ENCODE assay signal across 29 mouse cellular contexts in the genomic region with DNA sequence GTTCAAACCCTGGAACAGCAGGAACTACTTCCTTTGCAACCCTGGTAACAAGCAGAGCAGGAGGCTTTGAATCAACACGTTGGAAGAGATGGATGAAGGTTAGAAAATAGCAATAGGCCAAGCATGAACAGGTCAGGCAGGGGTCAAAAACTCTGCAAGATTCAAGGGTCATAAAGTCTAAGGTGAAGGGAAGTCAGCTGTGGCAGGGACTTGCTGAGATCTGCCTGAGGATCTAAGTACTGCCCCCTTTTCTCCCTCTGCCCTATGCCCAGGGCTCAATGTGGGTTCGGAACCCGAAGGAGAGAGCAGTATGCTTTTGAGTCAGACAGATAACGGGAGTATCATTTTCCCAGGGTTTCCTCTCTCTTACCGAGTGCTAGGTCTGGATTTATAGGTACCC. TPM values are rescaled to one million over a fixed set of nuclear protein-coding genes. Genes with fewer than 3 reads are reported as not detected.
DNase-seq lines count a peak whose midpoint lies in the region; ATAC-seq lines count a peak whose summit lies in the region.
"Had no signal": no experiment of that assay in that cellular context is flagged by ENCODE, and none has a peak within 500 bp of the region (broad histone marks: within the 10 kb centered on the region; RNA-seq: fewer than 3 reads in every experiment).

No protein-coding gene starts in this region.

- no peak overlapping the region for H3K9ac ChIP-seq in midbrain, embryonic 11.5 days (ENCODE audit: low read length)
- no peak overlapping the region for H3K9ac ChIP-seq in midbrain, embryonic 16.5 days (ENCODE audit: low read depth, low read length)
- H3K9ac ChIP-seq in kidney, embryonic 15.5 days, result no peak overlapping the region
- H3K9ac ChIP-seq: embryonic facial prominence, embryonic 15.5 days; forebrain, embryonic 13.5 days; intestine, embryonic 15.5 days; limb, embryonic 13.5 days; lung, embryonic 15.5 days; neural tube, embryonic 12.5 days had no signal

- 79% methylated on average over 5 of the region's 5 CpGs for WGBS in midbrain, embryonic 11.5 days
- 80% methylated on average over 5 of the region's 5 CpGs for WGBS in midbrain, embryonic 16.5 days
- WGBS in kidney, embryonic 15.5 days, result 40% methylated on average over 5 of the region's 5 CpGs

- H3K36me3 ChIP-seq in midbrain, embryonic 11.5 days (ENCODE audit: control insufficient read depth, insufficient read depth, low read length), result no peaks in the 10 kb centered on the region
- no peaks in the 10 kb centered on the region for H3K36me3 ChIP-seq in midbrain, embryonic 16.5 days (ENCODE audit: control insufficient read depth, insufficient read depth, low read length)
- no peaks in the 10 kb centered on the region for H3K36me3 ChIP-seq in kidney, embryonic 15.5 days
- H3K36me3 ChIP-seq: embryonic facial prominence, embryonic 10.5 days; embryonic facial prominence, embryonic 15.5 days; G1E; intestine, embryonic 15.5 days; limb, embryonic 13.5 days; lung, embryonic 15.5 days; midbrain, embryonic 10.5 days; neural tube, embryonic 12.5 days had no signal

- no peak overlapping the region for H3K4me3 ChIP-seq in midbrain, embryonic 11.5 days (ENCODE audit: low read depth, low read length)
- H3K4me3 ChIP-seq in midbrain, embryonic 16.5 days (ENCODE audit: low read depth, low read length), result no peak overlapping the region
- H3K4me3 ChIP-seq in kidney, embryonic 15.5 days (replicated peaks), result no peak overlapping the region
- H3K4me3 ChIP-seq: embryonic facial prominence, embryonic 10.5 days; embryonic facial prominence, embryonic 15.5 days; forebrain, embryonic 13.5 days; intestine, embryonic 15.5 days; left cerebral cortex, adult 2 months; limb, embryonic 13.5 days; lung, embryonic 15.5 days; midbrain, embryonic 10.5 days; myocyte; neural tube, embryonic 12.5 days had no signal

- intact Hi-C loops in left cerebral cortex, postnatal 10 days (cut with DNase I), result no loop called here

- no peaks in the 10 kb centered on the region for H3K27me3 ChIP-seq in midbrain, embryonic 11.5 days (ENCODE audit: control insufficient read depth, insufficient read depth, low read length)
- no peaks in the 10 kb centered on the region for H3K27me3 ChIP-seq in midbrain, embryonic 16.5 days (ENCODE audit: control insufficient read depth, insufficient read depth, low read depth, low read length)
- H3K27me3 ChIP-seq in kidney, embryonic 15.5 days, result no peaks in the 10 kb centered on the region
- H3K27me3 ChIP-seq: embryonic facial prominence, embryonic 15.5 days; forebrain, embryonic 13.5 days; intestine, embryonic 15.5 days; limb, embryonic 13.5 days; lung, embryonic 15.5 days; neural tube, embryonic 12.5 days; Patski had no signal

- H3K4me1 ChIP-seq in midbrain, embryonic 11.5 days (ENCODE audit: control insufficient read depth, insufficient read depth, low read length), result no peaks in the 10 kb centered on the region
- no peaks in the 10 kb centered on the region for H3K4me1 ChIP-seq in midbrain, embryonic 16.5 days (ENCODE audit: control insufficient read depth, insufficient read depth, low read length)
- peaks cover 7% of the 10 kb centered on the region; the same call in 1 of the 2 replicates for H3K4me1 ChIP-seq in kidney, embryonic 15.5 days
- H3K4me1 ChIP-seq: embryonic facial prominence, embryonic 10.5 days; embryonic facial prominence, embryonic 15.5 days; forebrain, embryonic 13.5 days; intestine, embryonic 15.5 days; limb, embryonic 13.5 days; lung, embryonic 15.5 days; midbrain, embryonic 10.5 days; neural tube, embryonic 12.5 days had no signal

- no peak overlapping the region for H3K27ac ChIP-seq in midbrain, embryonic 11.5 days (ENCODE audit: low read depth, low read length)
- no peak overlapping the region for H3K27ac ChIP-seq in midbrain, embryonic 16.5 days (ENCODE audit: low read length)
- H3K27ac ChIP-seq in kidney, embryonic 15.5 days, result peak overlapping the region; percentile 19; the same call in 1 of the 2 replicates
- H3K27ac ChIP-seq: embryonic facial prominence, embryonic 10.5 days; embryonic facial prominence, embryonic 15.5 days; forebrain, embryonic 13.5 days; hindbrain, postnatal 0 days; intestine, embryonic 15.5 days; left cerebral cortex, adult 2 months; limb, embryonic 13.5 days; lung, embryonic 15.5 days; midbrain, embryonic 10.5 days; neural tube, embryonic 12.5 days had no signal

- peak; percentile 31 for DNase-seq in midbrain, embryonic 11.5 days (ENCODE audit: low spot score, missing footprints)
- DNase-seq in kidney, postnatal 25 days, result peak; percentile 36 to 72
- no peak for DNase-seq in spleen, adult 12 weeks (ENCODE audit: low spot score)
- no peak for DNase-seq in layer of hippocampus, adult 9-11 months
- DNase-seq in left cerebral cortex, postnatal 10 days (ENCODE audit: extremely low spot score in 1 of 2, low spot score in 2 of 2), result no peak
- DNase-seq: adrenal gland, postnatal 14 days; cerebellum, adult 18-20 months; cerebellum, postnatal 10 days; gastrocnemius, postnatal 14 days; heart, postnatal 14 days; right cerebral cortex, adult 18-20 months; right cerebral cortex, postnatal 4 days; thymus, postnatal 4 days had no signal

- ATAC-seq in midbrain, embryonic 11.5 days (ENCODE audit: low FRiP score), result no peak
- no peak for ATAC-seq in midbrain, embryonic 16.5 days
- ATAC-seq in kidney, embryonic 15.5 days (replicated peaks; ENCODE audit: low FRiP score), result peak; percentile 66; the same call in 1 of the 2 replicates
- ATAC-seq: forebrain, embryonic 13.5 days; hindbrain, postnatal 0 days; intestine, embryonic 15.5 days; Patski had no signal

- no peak overlapping the region for H3K4me2 ChIP-seq in midbrain, embryonic 11.5 days
- H3K4me2 ChIP-seq in midbrain, embryonic 16.5 days (ENCODE audit: low read length), result no peak overlapping the region
- H3K4me2 ChIP-seq in kidney, embryonic 15.5 days, result no peak overlapping the region
- H3K4me2 ChIP-seq: embryonic facial prominence, embryonic 15.5 days; forebrain, embryonic 13.5 days; intestine, embryonic 15.5 days; limb, embryonic 13.5 days; liver, embryonic 11.5 days; lung, embryonic 15.5 days; neural tube, embryonic 12.5 days had no signal

- H3K9me3 ChIP-seq in midbrain, embryonic 11.5 days (ENCODE audit: control insufficient read depth, low read length), result no peaks in the 10 kb centered on the region; the same call in 1 of the 2 replicates
- no peaks in the 10 kb centered on the region for H3K9me3 ChIP-seq in midbrain, embryonic 16.5 days (replicated peaks; ENCODE audit: control insufficient read depth, low read length, poor library complexity, severe bottlenecking)
- no peaks in the 10 kb centered on the region for H3K9me3 ChIP-seq in kidney, embryonic 15.5 days (replicated peaks)
- H3K9me3 ChIP-seq: embryonic facial prominence, embryonic 15.5 days; forebrain, embryonic 13.5 days; G1E; intestine, embryonic 15.5 days; lung, embryonic 15.5 days had no signal

RNA-seq across cellular contexts. Expression of gene Inpp5f, which starts 9.3 kb away (rescaled TPM):
- 115 and 132 TPM in 2 replicates for polyA plus RNA-seq in midbrain, embryonic 11.5 days (2014; fragmentation: Nextera tagmentation; extraction: Ambion mirVana)
- polyA plus RNA-seq in midbrain, embryonic 16.5 days (2015; fragmentation: Nextera tagmentation; extraction: Ambion mirVana), result 459 and 536 TPM in 2 replicates
- polyA plus RNA-seq in kidney, embryonic 15.5 days (2015; fragmentation: Nextera tagmentation; extraction: Ambion mirVana), result 24.3 and 25.6 TPM in 2 replicates
- total RNA-seq in left cerebral cortex, postnatal 10 days (2021), result 100 to 1,000 TPM; 267 to 278 TPM

Comparison
In these comparisons a context has a peak if more than half of its experiments do, and no peak if none do; other contexts are left out.
1. DNase-seq: peak in midbrain, embryonic 11.5 days (single experiment) and kidney, postnatal 25 days (2 of 2); none in spleen, adult 12 weeks (single experiment), layer of hippocampus, adult 9-11 months (single experiment) and left cerebral cortex, postnatal 10 days (0 of 2).